27 mouse cellular contexts compared by ENCODE assay signal in the genomic region with DNA sequence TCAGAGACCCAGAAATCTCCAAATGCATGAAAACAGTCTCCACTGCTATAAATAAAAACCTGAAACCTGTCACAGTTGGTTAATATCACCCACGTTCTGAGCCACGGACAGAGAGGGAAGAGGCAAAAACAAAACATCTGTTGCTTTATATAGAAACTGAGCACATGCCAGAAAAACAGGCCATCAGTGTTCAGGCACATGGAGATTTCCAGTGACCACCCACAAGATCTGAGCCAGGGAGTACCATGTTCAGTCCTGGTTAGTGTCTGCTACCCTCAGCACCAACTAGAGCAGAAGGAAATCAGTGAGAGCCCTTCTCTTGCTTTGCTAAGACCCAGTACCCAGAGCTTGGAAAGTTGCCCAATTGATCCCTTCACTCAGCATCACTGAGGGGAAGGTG.
DNase-seq lines count a peak whose midpoint lies in the region; ATAC-seq and TF ChIP-seq lines count a peak whose summit lies in the region.
"Had no signal": no experiment of that assay in that cellular context is flagged by ENCODE, and none has a peak within 500 bp of the region (broad histone marks: within the 10 kb centered on the region; RNA-seq: fewer than 3 reads in every experiment).

No protein-coding gene starts in this region.

- no peak for DNase-seq in heart, adult 2 months
- no peak for DNase-seq in heart, adult 8-10 months (ENCODE audit: low spot score)
- peak; percentile 22 for DNase-seq in hindbrain, postnatal 0 days (ENCODE audit: low spot score)
- DNase-seq in hindbrain, embryonic 10.5 days (ENCODE audit: low spot score): no peak
- DNase-seq in midbrain, postnatal 0 days (ENCODE audit: low spot score): peak; percentile 26
- no peak for DNase-seq in midbrain, embryonic 14.5 days
- peak; percentile 90 for DNase-seq in retina, postnatal 1 day
- no peak for DNase-seq in gastrocnemius, postnatal 4 days (ENCODE audit: low spot score in 2 of 2)
- DNase-seq: cerebellum, adult 11-12 months; cerebellum, postnatal 25 days; embryo, embryonic 11 days; forebrain, postnatal 0 days; gastrocnemius, postnatal 25 days; kidney, adult 18-20 months; kidney, postnatal 4 days; liver, embryonic 13.5 days; lung, postnatal 14 days; right cerebral cortex, adult 18-20 months; right cerebral cortex, postnatal 4 days; thymus, adult 18-20 months; thymus, postnatal 36 days had no signal

- TF ChIP-seq EP300 in heart, adult 2 months (IDR thresholded peaks at IDR 0.05; ENCODE audit: insufficient read depth, low read depth, low read length): no peak

- H3K36me3 ChIP-seq in heart, adult 2 months (ENCODE audit: control insufficient read depth, insufficient read depth, low read length): no peaks in the 10 kb centered on the region
- no peaks in the 10 kb centered on the region for H3K36me3 ChIP-seq in hindbrain, postnatal 0 days (ENCODE audit: insufficient read depth, low read length)
- no peaks in the 10 kb centered on the region for H3K36me3 ChIP-seq in hindbrain, embryonic 10.5 days
- H3K36me3 ChIP-seq in midbrain, postnatal 0 days (ENCODE audit: insufficient read depth, low read length): no peaks in the 10 kb centered on the region
- no peaks in the 10 kb centered on the region for H3K36me3 ChIP-seq in midbrain, embryonic 14.5 days (ENCODE audit: control insufficient read depth, insufficient read depth, low read length)
- H3K36me3 ChIP-seq: hindbrain, embryonic 12.5 days; liver, embryonic 13.5 days; midbrain, embryonic 13.5 days; neural tube, embryonic 13.5 days had no signal

- H3K4me2 ChIP-seq in hindbrain, postnatal 0 days (ENCODE audit: low read depth, low read length): no peak overlapping the region
- no peak overlapping the region for H3K4me2 ChIP-seq in midbrain, postnatal 0 days (ENCODE audit: low read depth, low read length, poor library complexity, severe bottlenecking)
- H3K4me2 ChIP-seq in midbrain, embryonic 14.5 days (ENCODE audit: low read length): no peak overlapping the region
- H3K4me2 ChIP-seq: heart, embryonic 11.5 days; hindbrain, embryonic 12.5 days; liver, embryonic 13.5 days; midbrain, embryonic 13.5 days; neural tube, embryonic 13.5 days had no signal

- no peaks in the 10 kb centered on the region for H3K27me3 ChIP-seq in heart, adult 2 months (ENCODE audit: control insufficient read depth, insufficient read depth, low read length)
- no peaks in the 10 kb centered on the region for H3K27me3 ChIP-seq in hindbrain, postnatal 0 days (ENCODE audit: insufficient read depth, low read length)
- no peaks in the 10 kb centered on the region for H3K27me3 ChIP-seq in hindbrain, embryonic 10.5 days (ENCODE audit: insufficient read depth, poor library complexity, severe bottlenecking)
- H3K27me3 ChIP-seq in midbrain, postnatal 0 days (ENCODE audit: insufficient read depth, low read length): no peaks in the 10 kb centered on the region
- H3K27me3 ChIP-seq in midbrain, embryonic 14.5 days (ENCODE audit: control insufficient read depth, insufficient read depth, low read length): no peaks in the 10 kb centered on the region
- H3K27me3 ChIP-seq: hindbrain, embryonic 12.5 days; liver, embryonic 13.5 days; midbrain, embryonic 13.5 days; neural tube, embryonic 13.5 days had no signal

- no peak; the same call in 1 of the 2 replicates for ATAC-seq in hindbrain, postnatal 0 days
- no peak for ATAC-seq in midbrain, postnatal 0 days (ENCODE audit: low FRiP score)
- no peak for ATAC-seq in midbrain, embryonic 14.5 days (ENCODE audit: low FRiP score, low TSS enrichment)
- ATAC-seq: forebrain, postnatal 0 days; midbrain, embryonic 13.5 days; Patski had no signal

- intact Hi-C loops in heart, adult 2 months (cut with DNase I): no loop called here

- H3K9me3 ChIP-seq in hindbrain, postnatal 0 days (ENCODE audit: low read length): no peaks in the 10 kb centered on the region
- H3K9me3 ChIP-seq in hindbrain, embryonic 10.5 days: no peaks in the 10 kb centered on the region
- H3K9me3 ChIP-seq in midbrain, postnatal 0 days (ENCODE audit: low read length): no peaks in the 10 kb centered on the region
- no peaks in the 10 kb centered on the region for H3K9me3 ChIP-seq in midbrain, embryonic 14.5 days (ENCODE audit: control insufficient read depth, low read length)
- H3K9me3 ChIP-seq: hindbrain, embryonic 12.5 days; liver, embryonic 13.5 days; megakaryocyte, embryonic 14.5 days; midbrain, embryonic 13.5 days; neural tube, embryonic 13.5 days had no signal

- H3K4me3 ChIP-seq in heart, adult 2 months: no peak overlapping the region
- no peak overlapping the region for H3K4me3 ChIP-seq in hindbrain, postnatal 0 days (ENCODE audit: low read length)
- H3K4me3 ChIP-seq in hindbrain, embryonic 10.5 days: no peak overlapping the region
- H3K4me3 ChIP-seq in midbrain, postnatal 0 days (ENCODE audit: low read depth, low read length): no peak overlapping the region
- no peak overlapping the region for H3K4me3 ChIP-seq in midbrain, embryonic 14.5 days (replicated peaks; ENCODE audit: low read depth, low read length)
- H3K4me3 ChIP-seq: hindbrain, embryonic 12.5 days; liver, embryonic 13.5 days; megakaryocyte, embryonic 14.5 days; midbrain, embryonic 13.5 days; neural tube, embryonic 13.5 days had no signal

- 10% methylated on average over 2 of the region's 2 CpGs for WGBS in heart, adult 2 months
- WGBS in hindbrain, postnatal 0 days: 44% methylated on average over 2 of the region's 2 CpGs
- 75% methylated on average over 2 of the region's 2 CpGs for WGBS in hindbrain, embryonic 10.5 days
- 60% methylated on average over 2 of the region's 2 CpGs for WGBS in midbrain, postnatal 0 days
- WGBS in midbrain, embryonic 14.5 days: 82% methylated on average over 2 of the region's 2 CpGs

- H3K9ac ChIP-seq in heart, adult 2 months (ENCODE audit: low read depth, low read length): no peak overlapping the region
- H3K9ac ChIP-seq in hindbrain, postnatal 0 days (replicated peaks; ENCODE audit: low read length): no peak overlapping the region
- H3K9ac ChIP-seq in midbrain, postnatal 0 days (replicated peaks; ENCODE audit: low read length, poor library complexity, severe bottlenecking): no peak overlapping the region
- H3K9ac ChIP-seq in midbrain, embryonic 14.5 days (replicated peaks; ENCODE audit: low read length): no peak overlapping the region
- H3K9ac ChIP-seq: forebrain, postnatal 0 days; hindbrain, embryonic 12.5 days; liver, embryonic 13.5 days; midbrain, embryonic 13.5 days; neural tube, embryonic 13.5 days had no signal

- TF ChIP-seq POLR2A in heart, adult 2 months (IDR thresholded peaks at IDR 0.05; ENCODE audit: insufficient read depth, low read depth, low read length): no peak

- peak overlapping the region; percentile 5; the same call in 1 of the 2 replicates for H3K27ac ChIP-seq in heart, adult 2 months
- H3K27ac ChIP-seq in hindbrain, postnatal 0 days: no peak overlapping the region
- no peak overlapping the region for H3K27ac ChIP-seq in hindbrain, embryonic 10.5 days
- H3K27ac ChIP-seq in midbrain, postnatal 0 days (ENCODE audit: low read depth, low read length): no peak overlapping the region
- H3K27ac ChIP-seq in midbrain, embryonic 14.5 days (replicated peaks; ENCODE audit: low read depth, low read length): no peak overlapping the region
- H3K27ac ChIP-seq: hindbrain, embryonic 12.5 days; liver, embryonic 13.5 days; midbrain, embryonic 13.5 days; neural tube, embryonic 13.5 days had no signal

- no peak for TF ChIP-seq CTCF in heart, adult 2 months (IDR thresholded peaks at IDR 0.05)
- no peak for TF ChIP-seq CTCF in hindbrain, postnatal 0 days (IDR thresholded peaks at IDR 0.05; ENCODE audit: low read depth)
- no peak for TF ChIP-seq CTCF in midbrain, postnatal 0 days (IDR thresholded peaks at IDR 0.05)

- peaks cover 3% of the 10 kb centered on the region; the same call in 1 of the 2 replicates for H3K4me1 ChIP-seq in heart, adult 2 months (ENCODE audit: control insufficient read depth, insufficient read depth, low read length)
- no peaks in the 10 kb centered on the region for H3K4me1 ChIP-seq in hindbrain, postnatal 0 days (ENCODE audit: insufficient read depth, low read length)
- H3K4me1 ChIP-seq in hindbrain, embryonic 10.5 days (replicated peaks): no peaks in the 10 kb centered on the region
- no peaks in the 10 kb centered on the region for H3K4me1 ChIP-seq in midbrain, postnatal 0 days (ENCODE audit: insufficient read depth, low read length)
- H3K4me1 ChIP-seq in midbrain, embryonic 14.5 days (ENCODE audit: control insufficient read depth, insufficient read depth, low read length): no peaks in the 10 kb centered on the region
- H3K4me1 ChIP-seq: hindbrain, embryonic 12.5 days; liver, embryonic 13.5 days; midbrain, embryonic 13.5 days; neural tube, embryonic 13.5 days had no signal

- no peaks in the 10 kb centered on the region for H3K79me2 ChIP-seq in heart, adult 2 months (replicated peaks; ENCODE audit: control insufficient read depth, insufficient read depth, low read length)

Comparison
In these comparisons a context has a peak if more than half of its experiments do, and no peak if none do; other contexts are left out.
1. DNase-seq: peak in hindbrain, postnatal 0 days (single experiment), midbrain, postnatal 0 days (single experiment) and retina, postnatal 1 day (single experiment); none in heart, adult 2 months (0 of 2), heart, adult 8-10 months (single experiment), hindbrain, embryonic 10.5 days (single experiment), midbrain, embryonic 14.5 days (single experiment) and gastrocnemius, postnatal 4 days (0 of 2).